Mouse (Mus musculus) NIH3T3 (cell line): ENCODE measurements around the gene Gse1.
A peak's percentile ranks its signal among the peaks of the same experiment; 100 is the strongest.

Source experiments
- DNase-seq: peaks from one replicate; pipeline ENCODE4 v3.0.0-alpha.2; 2012; ENCODE audit warnings: low read depth

Gse1 gene

GRCm38 (mm10) chr8:120276051-120276890 lies 48.0 kb downstream of the Gse1 start:
- DNase-seq = peak; percentile 95

DNA sequence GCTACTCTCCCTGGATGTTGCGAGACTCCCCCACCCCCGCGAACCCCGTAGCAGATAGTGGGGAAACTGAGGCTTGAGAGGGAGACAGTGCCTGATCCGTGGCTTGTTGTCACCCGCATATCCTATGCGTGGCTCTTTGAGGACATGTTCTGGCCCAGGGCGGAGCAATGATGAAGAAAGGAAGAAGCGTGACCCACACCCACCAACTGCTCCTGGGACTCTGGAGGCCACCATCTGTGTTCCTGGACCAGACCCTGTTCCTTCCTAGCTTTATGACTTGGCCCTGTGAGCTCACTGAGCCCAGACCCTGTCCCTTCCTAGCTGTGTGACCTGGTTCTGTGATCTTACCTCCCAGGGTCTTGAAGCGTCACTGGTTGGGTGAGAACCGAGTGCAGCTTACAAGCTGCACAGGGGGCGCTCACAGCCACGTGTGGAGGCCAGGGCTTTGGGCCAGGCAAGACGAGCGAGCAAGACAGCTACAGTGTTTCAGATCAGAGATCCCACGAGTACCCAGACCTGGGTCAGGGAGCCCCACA lies 48.7 kb downstream of the Gse1 start:
- peak; percentile 82 for DNase-seq

- no peak for DNase-seq
Measured at GRCm38 (mm10) chr8:120278009-120278408, 49.8 kb downstream of the Gse1 start.

- peak; percentile 25 for DNase-seq
Measured at GRCm38 (mm10) chr8:120279418-120279817, 51.2 kb downstream of the Gse1 start.

DNA sequence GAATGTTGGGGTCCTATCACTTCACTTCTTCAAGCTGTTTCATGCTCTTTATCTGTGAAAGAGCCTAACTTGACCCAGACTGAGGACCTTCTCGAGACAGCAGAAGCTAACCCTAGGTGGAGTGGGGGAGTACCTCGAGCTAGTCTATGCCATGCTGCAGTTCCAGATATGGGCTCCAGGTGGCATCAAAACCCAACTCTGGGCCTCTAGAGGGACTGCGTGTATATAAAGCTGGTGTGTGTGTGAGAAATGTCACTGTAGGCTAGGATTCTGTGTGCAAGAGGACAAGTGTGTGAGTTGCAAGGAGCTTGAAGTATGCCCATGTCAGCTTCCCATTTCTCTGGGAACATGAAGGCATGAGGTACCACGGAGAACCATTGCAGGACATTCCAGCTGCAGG lies 53.2 kb downstream of the Gse1 start:
- peak; percentile 89 for DNase-seq

DNA sequence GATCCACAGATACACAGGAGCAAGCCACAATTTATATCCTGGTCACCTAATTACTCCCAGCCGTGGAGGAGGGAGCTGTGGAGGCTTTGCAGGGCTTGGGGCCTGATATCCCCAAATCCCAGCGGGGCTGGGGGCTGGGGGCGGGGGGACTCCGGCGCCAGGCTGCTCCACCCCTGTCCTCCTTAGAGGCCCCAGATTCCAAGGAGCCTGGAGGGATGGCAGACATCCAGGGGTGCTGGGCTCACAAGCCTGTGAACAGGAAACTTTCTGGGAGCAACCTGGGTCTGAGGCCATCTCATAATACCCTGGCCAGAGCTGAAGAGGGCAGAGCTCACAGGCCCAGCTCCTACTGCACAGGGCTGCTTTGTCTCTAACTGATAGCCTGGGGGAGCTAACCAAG lies 54.2 kb downstream of the Gse1 start:
- DNase-seq = peak; percentile 43

- no peak for DNase-seq
Measured at GRCm38 (mm10) chr8:120284265-120284664, 56.0 kb downstream of the Gse1 start.

- DNase-seq = peak; percentile 45
Measured at GRCm38 (mm10) chr8:120285033-120285432, 56.8 kb downstream of the Gse1 start.

DNA sequence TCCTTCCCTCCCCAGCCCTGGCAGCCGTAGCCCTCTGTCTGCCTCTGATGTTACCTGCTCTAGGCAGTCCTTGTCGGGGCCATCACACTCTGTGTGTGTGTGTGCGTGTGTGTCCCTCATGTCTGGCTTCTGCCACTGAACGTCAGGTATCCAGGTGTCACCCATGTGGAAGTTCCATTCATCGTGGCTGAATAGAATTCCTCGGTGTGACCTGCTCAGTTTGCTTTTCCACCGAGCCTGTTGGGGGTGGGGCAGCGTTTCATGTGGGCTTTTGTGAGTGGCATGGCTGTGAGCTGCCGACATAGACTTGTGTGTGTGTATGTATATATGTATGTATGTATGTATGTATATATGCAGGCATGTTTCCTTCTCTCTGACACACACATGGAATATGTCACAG lies 57.6 kb downstream of the Gse1 start:
- DNase-seq = no peak

DNA sequence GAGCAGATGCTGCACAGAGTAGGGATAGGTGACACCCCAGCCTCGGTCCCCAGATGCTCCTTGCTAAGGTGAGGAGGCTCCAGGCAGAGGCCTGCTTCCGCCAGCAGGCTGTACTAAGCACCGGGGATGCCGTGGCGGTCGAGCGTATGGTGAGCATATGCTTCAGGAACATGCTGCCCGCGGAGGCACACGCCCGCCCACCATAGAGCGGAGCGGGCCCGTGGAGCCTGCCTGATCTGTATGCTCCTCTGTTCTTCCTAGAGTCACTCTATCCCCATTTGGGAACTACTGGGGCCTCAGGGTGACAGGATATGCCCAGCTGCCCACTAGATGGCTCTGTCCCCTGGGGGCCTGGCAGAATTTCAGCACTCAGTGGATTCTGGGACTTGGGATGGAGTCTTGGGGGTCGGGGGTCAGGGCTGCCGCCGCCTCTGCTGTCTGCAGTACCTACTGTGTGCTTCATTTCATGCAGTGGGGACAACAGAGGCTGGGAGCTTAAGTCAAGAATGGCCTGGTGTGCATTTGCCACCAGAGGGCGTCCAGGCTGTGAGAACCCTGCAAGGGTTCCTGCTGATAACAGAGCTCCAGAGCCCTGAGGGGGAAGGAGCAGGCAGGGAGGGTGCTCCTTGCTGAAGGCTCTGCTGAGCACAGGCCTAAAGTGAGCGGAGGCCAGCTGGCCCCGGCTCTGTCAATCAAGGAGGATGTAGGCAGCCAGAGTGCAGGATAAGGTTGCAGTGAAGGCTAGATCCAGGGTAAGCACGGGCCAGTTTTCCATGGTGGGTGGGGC lies 60.1 kb downstream of the Gse1 start:
- DNase-seq = peak; percentile 73

GRCm38 (mm10) chr8:120289191-120289590 lies 60.9 kb downstream of the Gse1 start:
- DNase-seq = no peak

- DNase-seq = peak; percentile 61
Measured at GRCm38 (mm10) chr8:120289698-120290181, 61.5 kb downstream of the Gse1 start.

DNA sequence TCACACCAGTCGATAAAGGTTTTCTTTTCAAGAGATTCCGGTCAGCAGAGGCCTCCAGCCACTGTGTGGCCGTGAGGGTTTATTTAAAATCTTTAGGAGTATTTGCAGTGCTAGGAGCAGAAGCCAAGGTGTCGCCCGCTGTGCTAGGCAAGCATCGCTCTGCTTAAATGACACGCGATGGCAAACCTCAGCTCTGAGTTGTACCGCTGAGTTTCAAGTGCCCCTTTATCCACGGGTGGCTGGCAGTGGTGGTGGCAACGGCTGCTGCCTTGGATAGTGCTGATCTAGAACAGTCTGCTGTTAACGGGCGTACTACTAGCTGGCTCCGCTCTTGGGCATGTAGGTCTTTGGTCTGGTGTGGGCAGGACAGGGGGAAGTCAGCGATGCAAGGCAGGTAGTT lies 62.4 kb downstream of the Gse1 start:
- DNase-seq = no peak

- DNase-seq = no peak
Measured at GRCm38 (mm10) chr8:120291650-120292049, 63.4 kb downstream of the Gse1 start.

DNA sequence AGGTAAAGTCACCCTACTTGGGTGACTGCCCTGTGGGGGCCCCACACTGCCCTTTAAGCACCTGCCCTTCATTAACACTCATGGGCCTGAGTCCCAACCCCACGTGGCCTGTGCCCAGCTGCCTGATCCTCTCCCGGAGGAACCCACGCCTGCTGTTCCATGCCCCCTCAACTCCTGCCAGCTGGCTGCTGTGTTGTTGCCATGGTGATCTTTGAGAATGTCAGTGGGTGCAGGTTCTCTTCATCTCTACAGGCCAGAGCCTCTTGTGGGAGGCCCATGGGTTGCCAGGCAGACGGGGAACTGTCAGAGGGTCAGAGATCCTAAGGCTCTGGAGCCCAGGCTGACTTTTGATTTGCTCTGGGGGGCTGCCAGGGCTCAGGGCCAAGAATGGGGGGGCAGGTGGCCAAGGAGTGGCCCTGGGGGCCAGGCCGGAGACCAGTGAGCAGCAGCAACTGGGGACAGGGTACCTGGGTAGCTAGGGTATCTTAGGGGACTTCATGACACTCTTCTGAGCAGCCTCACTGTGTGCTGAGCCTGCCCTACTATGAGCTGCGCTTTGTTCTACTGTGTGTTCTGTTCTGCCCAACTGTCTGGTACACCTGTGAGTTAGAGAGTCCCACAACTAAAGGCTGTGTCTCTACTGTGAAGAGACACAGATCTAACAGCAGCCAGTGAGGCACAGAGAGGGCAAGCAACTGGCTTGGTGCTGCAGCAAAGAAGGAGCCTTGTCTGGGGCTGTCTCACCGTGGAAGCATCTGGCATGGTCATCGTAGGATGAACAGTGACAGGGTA lies 64.3 kb downstream of the Gse1 start:
- peak; percentile 37 for DNase-seq

DNA sequence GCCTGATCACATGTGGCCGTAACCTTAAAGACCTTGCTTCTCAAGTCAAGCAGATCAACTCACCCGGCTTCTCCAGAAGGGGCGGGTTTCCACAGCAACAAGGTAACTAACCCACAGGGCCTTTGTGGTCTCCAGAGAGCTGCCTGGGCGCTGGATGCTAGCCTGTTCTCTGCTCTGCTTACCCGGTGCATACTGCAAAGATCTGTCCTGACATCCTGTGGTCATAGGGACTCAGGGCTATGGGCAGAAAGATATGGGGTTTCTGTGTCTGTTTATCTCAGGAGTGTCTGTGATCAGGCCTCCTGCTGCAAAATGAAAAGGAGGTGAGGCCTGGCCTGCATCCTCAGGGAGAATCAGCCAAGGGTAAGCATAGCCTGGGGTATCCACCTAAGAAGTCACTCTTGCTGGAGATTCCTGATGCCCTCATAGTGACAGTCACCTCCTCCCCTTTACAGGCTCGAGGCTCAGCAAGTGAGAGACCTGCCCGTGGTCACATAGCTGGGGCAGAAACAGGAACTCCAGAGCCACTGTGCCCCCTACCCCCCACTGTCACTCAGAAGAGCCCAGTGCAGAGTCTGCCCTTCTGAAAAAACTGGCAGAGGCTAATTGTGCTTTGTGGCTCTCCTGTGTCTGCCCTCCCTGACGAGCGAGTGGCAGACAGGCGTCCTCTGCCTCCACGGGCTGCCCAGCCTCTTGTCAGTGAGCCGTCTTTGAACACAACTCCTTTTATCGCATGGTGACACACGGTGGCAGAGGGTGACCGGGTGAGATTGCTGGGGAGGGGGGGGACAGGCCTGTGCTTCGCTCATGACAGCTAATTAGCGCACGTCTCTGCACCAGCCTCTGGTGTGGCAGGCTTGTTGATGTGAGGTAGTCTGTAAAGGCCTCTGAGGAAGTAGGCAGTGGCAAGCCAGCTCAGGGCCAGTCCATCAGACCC lies 65.4 kb downstream of the Gse1 start:
- DNase-seq = no peak

GRCm38 (mm10) chr8:120294982-120295870 lies 67.0 kb downstream of the Gse1 start:
- no peak for DNase-seq

GRCm38 (mm10) chr8:120297000-120297399 lies 68.7 kb downstream of the Gse1 start:
- DNase-seq = no peak

DNA sequence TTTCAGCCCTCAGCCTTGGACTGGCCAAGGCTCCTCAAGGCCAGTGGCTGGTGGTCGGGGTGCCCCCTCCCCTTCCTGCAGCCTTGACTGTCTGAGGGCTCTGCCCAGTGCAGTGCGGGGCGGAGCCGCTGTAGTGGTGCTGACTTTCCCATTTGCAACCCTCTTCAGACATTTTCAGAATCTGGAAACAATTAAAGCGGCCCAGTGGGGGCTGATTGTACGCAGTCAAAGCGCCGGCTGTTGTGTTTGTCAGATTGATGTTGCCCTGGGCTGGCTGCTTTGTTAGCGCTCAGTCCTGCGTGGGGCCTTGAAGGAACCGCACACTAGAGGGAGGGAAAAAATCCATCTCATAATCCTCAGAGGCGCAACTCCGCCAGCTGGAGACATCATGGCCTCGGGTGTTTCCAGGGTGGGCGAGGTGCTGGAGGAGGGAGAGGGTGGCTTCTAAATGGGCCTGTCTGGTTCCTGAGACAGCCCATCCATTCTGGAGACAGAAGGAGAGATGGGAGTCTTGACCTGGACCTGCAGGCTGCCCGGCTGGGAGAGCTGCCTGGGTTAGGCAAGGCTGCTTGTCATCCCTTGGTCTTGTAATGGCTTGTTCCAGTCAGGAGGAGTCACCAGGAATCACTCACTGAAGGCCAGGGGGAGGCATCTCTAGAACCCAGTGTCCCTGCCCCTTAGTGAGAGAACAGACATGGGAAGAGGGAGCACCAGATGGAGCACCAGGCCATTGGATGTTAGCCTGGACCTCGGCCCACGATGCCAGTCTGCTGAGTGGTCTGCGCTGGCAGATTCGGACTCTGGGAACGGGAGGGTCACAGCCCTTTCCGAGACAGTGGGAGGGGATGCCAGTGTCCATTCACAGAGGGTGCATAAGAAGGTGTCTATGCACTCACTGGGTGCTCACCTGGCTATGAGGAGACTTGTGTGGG lies 70.6 kb downstream of the Gse1 start:
- peak; percentile 67 for DNase-seq
